Mouse (Mus musculus) intestine, postnatal 0 days (tissue): Measurements from ENCODE around the gene Tbc1d15. TPM values are rescaled to one million over a fixed set of nuclear protein-coding genes. Genes with fewer than 3 reads are reported as not detected.
A peak's percentile ranks its signal among the peaks of the same experiment; 100 is the strongest.

Source experiments
- ATAC-seq: fragments of 200-750 bp; cut with Nextera tagmentation; 2 replicates; pipeline ENCODE4 v1.8.0; 2017; ENCODE audit warnings: mild to moderate bottlenecking, moderate TSS enrichment, moderate library complexity
- H3K27ac ChIP-seq: fragments of 300-500 bp; sonication (generic); 2 replicates; pipeline ENCODE4 v1.5.1; 2014; ENCODE audit warnings: mild to moderate bottlenecking, low read depth, low read length, moderate library complexity
- H3K27me3 ChIP-seq: fragments of 300-500 bp; sonication (generic); replicated peaks from 2 replicates; pipeline ENCODE4 v1.6.1; 2014; ENCODE audit warnings: low read length, mixed read lengths; ENCODE audit not compliant: control insufficient read depth, insufficient read depth
- H3K36me3 ChIP-seq: fragments of 300-500 bp; sonication (generic); 2 replicates; pipeline ENCODE4 v1.6.1; 2014; ENCODE audit warnings: mild to moderate bottlenecking, moderate library complexity; ENCODE audit not compliant: control insufficient read depth, insufficient read depth
- H3K4me1 ChIP-seq: fragments of 300-500 bp; sonication (generic); replicated peaks from 2 replicates; pipeline ENCODE4 v1.6.1; 2014; ENCODE audit warnings: antibody characterized with exemption, low read length, mixed read lengths; ENCODE audit not compliant: control insufficient read depth, insufficient read depth
- H3K4me2 ChIP-seq: fragments of 300-500 bp; sonication (generic); replicated peaks from 2 replicates; pipeline ENCODE4 v1.6.1; 2014; ENCODE audit warnings: low read depth, mild to moderate bottlenecking, moderate library complexity
- H3K4me3 ChIP-seq: fragments of 300-500 bp; sonication (generic); 2 replicates; pipeline ENCODE4 v1.5.1; 2014; ENCODE audit warnings: low read depth, low read length
- H3K9ac ChIP-seq: fragments of 300-500 bp; sonication (generic); 2 replicates; pipeline ENCODE4 v1.6.1; 2014; ENCODE audit warnings: mild to moderate bottlenecking, low read depth, low read length
- H3K9me3 ChIP-seq: fragments of 300-500 bp; sonication (generic); 2 replicates; pipeline ENCODE4 v1.6.1; 2016; ENCODE audit warnings: mixed run types; ENCODE audit not compliant: control insufficient read depth
- CTCF ChIP-seq: sonication (generic); IDR thresholded peaks from 2 replicates; pipeline ENCODE4 v1.5.1; 2016; ENCODE audit warnings: low read depth, mild to moderate bottlenecking, control low read depth, antibody characterized with exemption, moderate library complexity
- WGBS: fragments of 180-500 bp; shearing (Covaris S2); extraction: QIAGEN DNeasy Blood & Tissue Kit; methylation state at CpG from one replicate; pipeline ENCODE4 v1.1.7; 2014; 5-methylcytosine and 5-hydroxymethylcytosine counted together
- polyA plus RNA-seq: library from polyadenylated mRNA; unstranded; fragments of >200 nt; fragmentation: Nextera tagmentation; extraction: Ambion mirVana; gene quantifications from 2 replicates; pipeline ENCODE4 v1.2.1, GENCODE M21; 2015

Gene Tbc1d15
- polyA plus RNA-seq, result 59.9 and 65.1 TPM in 2 replicates

- ATAC-seq, result peak; percentile 91
- WGBS, result under 1% methylated on average over 67 of the region's 67 CpGs
Measured at GRCm38 (mm10) chr10:115251088-115251934, at the start of gene Tbc1d15. Gene Tbc1d15, minus strand, starts transcription at chr10:115251467.

GRCm38 (mm10) chr10:115298683-115299082, 47.4 kb upstream of the Tbc1d15 start:
- Histone ChIP-seq H3K36me3 (peaks cover 53% of the 10 kb centered on the region), H3K9ac (no peak overlapping the region), H3K4me3 (no peak overlapping the region), H3K4me1 (no peaks in the 10 kb centered on the region), H3K4me2 (no peak overlapping the region), H3K27ac (no peak overlapping the region), H3K9me3 (no peaks in the 10 kb centered on the region), H3K27me3 (no peaks in the 10 kb centered on the region)
- 86% methylated on average over 4 of the region's 4 CpGs for WGBS
- no peak for TF ChIP-seq CTCF
- no peak for ATAC-seq

More at GRCm38 (mm10) chr10:115251088-115251934, at the start of gene Tbc1d15:
- H3K9me3 ChIP-seq, result no peaks in the 10 kb centered on the region
- H3K27ac ChIP-seq, result peak within 1 kb of the TSS; percentile 96
- TF ChIP-seq CTCF, result no peak
- H3K9ac ChIP-seq, result peak within 1 kb of the TSS; percentile 91
- H3K27me3 ChIP-seq, result no peaks in the 10 kb centered on the region
- H3K4me2 ChIP-seq, result peak within 1 kb of the TSS; percentile 65
- H3K4me3 ChIP-seq, result peak within 1 kb of the TSS; percentile 99
- 0 out of 2 replicates have a peak, but pooled peaks cover 5% of the 10 kb centered on the region for H3K4me1 ChIP-seq
- no peaks in the 10 kb centered on the region for H3K36me3 ChIP-seq

- no peaks in the 10 kb centered on the region for H3K27me3 ChIP-seq
- H3K27ac ChIP-seq, result no peak overlapping the region
- H3K4me2 ChIP-seq, result no peak overlapping the region
- no peak for ATAC-seq
- 96% methylated on average over 5 of the region's 5 CpGs for WGBS
- H3K9ac ChIP-seq, result no peak overlapping the region
- H3K4me3 ChIP-seq, result no peak overlapping the region
- H3K9me3 ChIP-seq, result no peaks in the 10 kb centered on the region
- no peaks in the 10 kb centered on the region for H3K4me1 ChIP-seq
- TF ChIP-seq CTCF, result no peak
- H3K36me3 ChIP-seq, result peaks cover 63% of the 10 kb centered on the region
Measured at GRCm38 (mm10) chr10:115297582-115297981, 46.3 kb upstream of the Tbc1d15 start.

- no peak overlapping the region for H3K4me3 ChIP-seq
- TF ChIP-seq CTCF, result peak; percentile 56
- H3K4me2 ChIP-seq, result no peak overlapping the region
- no peak overlapping the region for H3K9ac ChIP-seq
- H3K36me3 ChIP-seq, result peaks cover 67% of the 10 kb centered on the region
- no peaks in the 10 kb centered on the region for H3K9me3 ChIP-seq
- H3K27me3 ChIP-seq, result no peaks in the 10 kb centered on the region
- WGBS, result 77% methylated on average over 9 of the region's 9 CpGs
- no peak overlapping the region for H3K27ac ChIP-seq
- no peaks in the 10 kb centered on the region for H3K4me1 ChIP-seq
- ATAC-seq, result no peak
Measured at GRCm38 (mm10) chr10:115296401-115296935, 45.2 kb upstream of the Tbc1d15 start.

DNA sequence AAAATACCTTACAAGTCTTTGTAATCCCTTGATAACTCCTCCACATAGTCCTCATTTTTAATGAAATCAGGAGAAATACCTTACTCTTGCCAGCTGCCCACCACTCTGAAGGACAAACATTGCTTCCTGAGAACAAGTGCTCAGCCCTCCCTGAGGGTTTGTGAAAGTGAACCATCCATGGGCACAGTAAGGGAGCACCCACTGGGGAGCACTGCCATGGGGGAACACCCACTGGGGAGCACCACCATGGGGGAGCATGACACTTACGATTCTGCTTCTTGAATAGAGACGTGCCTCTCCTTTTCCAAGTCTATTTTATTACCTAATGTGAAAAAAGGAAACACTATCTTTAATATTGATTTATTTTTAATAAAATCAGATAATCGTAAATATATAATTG, 43.9 kb upstream of the Tbc1d15 start:
- Histone ChIP-seq H3K4me1 (no peaks in the 10 kb centered on the region), H3K36me3 (peaks cover 65% of the 10 kb centered on the region), H3K27ac (no peak overlapping the region), H3K4me2 (no peak overlapping the region), H3K4me3 (no peak overlapping the region), H3K9me3 (no peaks in the 10 kb centered on the region), H3K9ac (no peak overlapping the region), H3K27me3 (no peaks in the 10 kb centered on the region)
- no peak for TF ChIP-seq CTCF
- WGBS, result 94% methylated on average over 3 of the region's 3 CpGs
- no peak for ATAC-seq

GRCm38 (mm10) chr10:115294715-115295114, 43.4 kb upstream of the Tbc1d15 start:
- Histone ChIP-seq H3K27me3 (no peaks in the 10 kb centered on the region), H3K27ac (no peak overlapping the region), H3K4me1 (no peaks in the 10 kb centered on the region), H3K9ac (no peak overlapping the region), H3K4me3 (no peak overlapping the region), H3K4me2 (no peak overlapping the region), H3K9me3 (no peaks in the 10 kb centered on the region), H3K36me3 (peaks cover 64% of the 10 kb centered on the region)
- no peak for TF ChIP-seq CTCF
- 95% methylated on average over 7 of the region's 7 CpGs for WGBS
- ATAC-seq, result no peak
